Mouse (Mus musculus) spleen, adult 2 months (tissue): ENCODE data around the gene Slc44a1.

Experiments used
- CTCF ChIP-seq: fragments of 200-500 bp; IDR thresholded peaks from 2 replicates; pipeline ENCODE4 v1.5.1; 2011; ENCODE audit warnings: mild to moderate bottlenecking, inconsistent platforms; ENCODE audit not compliant: insufficient read depth, insufficient read length, insufficient replicate concordance; ENCODE audit errors: extremely low read depth
- POLR2A ChIP-seq: fragments of 200-500 bp; IDR thresholded peaks from 2 replicates; pipeline ENCODE4 v1.6.1; 2011; ENCODE audit warnings: low read depth, low read length, inconsistent platforms

GRCm38 (mm10) chr4:53592386-53592785 lies 152.2 kb downstream of the Slc44a1 start:
- TF ChIP-seq POLR2A (no peak), CTCF (no peak)
